Mouse (Mus musculus) liver, postnatal 0 days (tissue): ENCODE data around the gene Nwd1.

Experiments used
- CTCF ChIP-seq: sonication (generic); IDR thresholded peaks from 2 replicates; pipeline ENCODE4 v1.5.1; 2016; ENCODE audit warnings: antibody characterized with exemption, low read depth
- EP300 ChIP-seq: IDR thresholded peaks from 2 replicates; pipeline ENCODE4 v1.6.1; 2016; ENCODE audit warnings: antibody characterized with exemption, low read depth, mild to moderate bottlenecking

DNA sequence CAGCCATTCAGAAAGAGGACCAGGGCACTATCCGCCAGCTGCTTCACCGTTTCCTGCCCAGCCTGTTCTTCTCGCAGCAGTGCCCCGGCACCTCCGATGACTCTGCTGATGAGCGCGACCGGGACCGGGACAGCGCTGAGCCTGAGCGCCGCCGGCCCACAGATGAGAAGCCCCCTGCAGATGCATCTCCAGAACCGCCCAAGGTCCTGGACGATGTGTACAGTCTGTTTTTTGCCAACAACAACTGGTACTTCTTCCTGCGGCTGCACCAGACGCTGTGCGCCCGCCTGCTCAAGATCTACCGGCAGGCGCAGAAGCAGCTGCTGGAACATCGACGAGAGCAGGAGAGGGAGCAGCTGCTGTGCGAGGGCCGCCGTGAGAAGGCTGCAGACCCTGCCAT lies 103.3 kb downstream of the Nwd1 start:
- no peak for TF ChIP-seq CTCF
- no peak for TF ChIP-seq EP300
